Mouse (Mus musculus): Measurements from ENCODE around the gene Gm45261.

DNA sequence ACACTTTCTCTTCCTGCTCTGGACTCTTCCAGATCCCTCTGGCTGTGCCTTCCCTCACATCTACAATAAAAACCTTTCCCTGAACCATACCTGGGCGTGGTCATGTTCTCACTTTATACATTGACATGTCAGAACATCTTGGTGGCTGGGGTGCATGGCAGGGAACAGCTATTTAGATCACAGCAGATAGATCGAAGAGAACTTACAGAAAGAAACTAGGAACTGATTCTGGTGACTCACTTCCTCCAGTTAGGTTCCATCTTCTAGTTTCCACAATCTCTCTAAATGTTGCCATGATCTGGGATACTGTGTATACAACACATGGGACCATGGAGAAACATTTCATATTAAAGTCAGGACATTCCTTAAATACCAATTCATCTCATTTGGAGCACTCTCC is 7.3 kb downstream of the Gm45261 start:
- TF ChIP-seq GATA1 (IDR thresholded peaks at IDR 0.05; ENCODE audit: borderline replicate concordance, low read length) (no peak), POLR2AphosphoS5 (IDR thresholded peaks at IDR 0.05; ENCODE audit: insufficient replicate concordance, low read depth, low read length) (no peak), CTCF (IDR thresholded peaks at IDR 0.05; ENCODE audit: low read depth, low read length) (no peak), TAL1 (conservative IDR thresholded peaks at IDR 0.05; ENCODE audit: low read depth, low read length) (no peak)
